Mouse (Mus musculus): ENCODE measurements around the gene Prcd. TPM values are rescaled to one million over a fixed set of nuclear protein-coding genes. Genes with fewer than 3 reads are reported as not detected.
"Not testable (repeated sequence)": the region's sequence is repeated elsewhere in the genome, so short reads cannot be mapped to it uniquely, and the experiment has no call there.

Gene Prcd
- polyA plus RNA-seq, 1 experiment from 2014 or later, result 0.77 TPM

GRCm38 (mm10) chr11:116657311-116658223 lies 4.2 kb downstream of the Prcd start:
- peak; percentile 95 for DNase-seq (ENCODE audit: low spot score)
- H3K27ac ChIP-seq (replicated peaks), result peak overlapping the region; percentile 93
- peaks cover 69% of the 10 kb centered on the region for H3K4me1 ChIP-seq
- H3K4me3 ChIP-seq, result peak overlapping the region; percentile 53
- WGBS, result 10% methylated on average over 22 of the region's 22 CpGs
- peaks cover 75% of the 10 kb centered on the region for H3K27me3 ChIP-seq (ENCODE audit: low read depth, poor library complexity, severe bottlenecking)
- H3K9me3 ChIP-seq (replicated peaks), result no peaks in the 10 kb centered on the region
- no peaks in the 10 kb centered on the region for H3K36me3 ChIP-seq

- H3K4me3 ChIP-seq, result peak overlapping the region; percentile 53
- WGBS, result 64% methylated on average over 10 of the region's 10 CpGs
- peak overlapping the region; percentile 93 for H3K27ac ChIP-seq (replicated peaks)
- DNase-seq (ENCODE audit: low spot score), result no peak
- peaks cover 69% of the 10 kb centered on the region for H3K4me1 ChIP-seq
- H3K9me3 ChIP-seq (replicated peaks), result no peaks in the 10 kb centered on the region
- H3K27me3 ChIP-seq (ENCODE audit: low read depth, poor library complexity, severe bottlenecking), result peaks cover 75% of the 10 kb centered on the region
- no peaks in the 10 kb centered on the region for H3K36me3 ChIP-seq
Measured at GRCm38 (mm10) chr11:116658238-116658637, 4.9 kb downstream of the Prcd start.

GRCm38 (mm10) chr11:116659027-116659621 lies 5.8 kb downstream of the Prcd start:
- Histone ChIP-seq H3K4me1 (peaks cover 69% of the 10 kb centered on the region), H3K4me3 (no peak overlapping the region), H3K27me3 (ENCODE audit: low read depth, poor library complexity, severe bottlenecking) (peaks cover 69% of the 10 kb centered on the region), H3K9me3 (replicated peaks) (no peaks in the 10 kb centered on the region), H3K36me3 (no peaks in the 10 kb centered on the region), H3K27ac (replicated peaks) (peak overlapping the region; percentile 81)
- WGBS, result 83% methylated on average over 15 of the region's 15 CpGs
- DNase-seq (ENCODE audit: low spot score), result no peak

- Histone ChIP-seq H3K27me3 (ENCODE audit: low read depth, poor library complexity, severe bottlenecking) (peaks cover 58% of the 10 kb centered on the region), H3K4me1 (peaks cover 73% of the 10 kb centered on the region), H3K36me3 (no peaks in the 10 kb centered on the region), H3K9me3 (replicated peaks) (no peaks in the 10 kb centered on the region), H3K4me3 (no peak overlapping the region), H3K27ac (replicated peaks) (peak overlapping the region; percentile 81)
- no peak for DNase-seq (ENCODE audit: low spot score)
- 88% methylated on average over 9 of the region's 9 CpGs for WGBS
Measured at GRCm38 (mm10) chr11:116660181-116660580, 6.8 kb downstream of the Prcd start.

- WGBS, result 24% methylated on average over 13 of the region's 13 CpGs
- peaks cover 46% of the 10 kb centered on the region for H3K27me3 ChIP-seq (ENCODE audit: low read depth, poor library complexity, severe bottlenecking)
Measured at GRCm38 (mm10) chr11:116661291-116661947, 8.1 kb downstream of the Prcd start.

GRCm38 (mm10) chr11:116661948-116662377 lies 8.6 kb downstream of the Prcd start:
- DNase-seq (ENCODE audit: low spot score), result no peak
- H3K4me3 ChIP-seq, result no peak overlapping the region
- peak overlapping the region; percentile 81 for H3K27ac ChIP-seq (replicated peaks)
- no peaks in the 10 kb centered on the region for H3K36me3 ChIP-seq
- H3K9me3 ChIP-seq (replicated peaks), result no peaks in the 10 kb centered on the region
- WGBS, result 59% methylated on average over 8 of the region's 8 CpGs
- H3K27me3 ChIP-seq (ENCODE audit: low read depth, poor library complexity, severe bottlenecking), result peaks cover 43% of the 10 kb centered on the region
- peaks cover 69% of the 10 kb centered on the region for H3K4me1 ChIP-seq

More at GRCm38 (mm10) chr11:116661291-116661947, 8.1 kb downstream of the Prcd start:
- Histone ChIP-seq H3K36me3 (no peaks in the 10 kb centered on the region), H3K4me3 (peak overlapping the region; percentile 34), H3K4me1 (peaks cover 75% of the 10 kb centered on the region), H3K9me3 (replicated peaks) (no peaks in the 10 kb centered on the region), H3K27ac (replicated peaks) (peak overlapping the region; percentile 81)
- DNase-seq (ENCODE audit: low spot score), result peak; percentile 46

- Histone ChIP-seq H3K27ac (replicated peaks) (no peak overlapping the region), H3K9me3 (replicated peaks) (no peaks in the 10 kb centered on the region), H3K36me3 (no peaks in the 10 kb centered on the region), H3K4me1 (peaks cover 70% of the 10 kb centered on the region), H3K27me3 (ENCODE audit: low read depth, poor library complexity, severe bottlenecking) (peaks cover 35% of the 10 kb centered on the region), H3K4me3 (no peak overlapping the region)
- no peak for DNase-seq (ENCODE audit: low spot score)
- 79% methylated on average over 10 of the region's 10 CpGs for WGBS
Measured at GRCm38 (mm10) chr11:116665289-116665688, 12.0 kb downstream of the Prcd start.

- Histone ChIP-seq H3K36me3 (no peaks in the 10 kb centered on the region), H3K27me3 (ENCODE audit: low read depth, poor library complexity, severe bottlenecking) (peaks cover 28% of the 10 kb centered on the region), H3K4me3 (no peak overlapping the region), H3K27ac (replicated peaks) (no peak overlapping the region), H3K4me1 (peaks cover 66% of the 10 kb centered on the region), H3K9me3 (replicated peaks) (no peaks in the 10 kb centered on the region)
- no peak for DNase-seq (ENCODE audit: low spot score)
- 80% methylated on average over 9 of the region's 9 CpGs for WGBS
Measured at GRCm38 (mm10) chr11:116666566-116666965, 13.2 kb downstream of the Prcd start.

- not testable (repeated sequence) for H3K9me3 ChIP-seq (replicated peaks); DNase-seq (ENCODE audit: low spot score); H3K36me3 ChIP-seq; H3K27ac ChIP-seq (replicated peaks); H3K4me3 ChIP-seq
- 87% methylated on average over 5 of the region's 5 CpGs for WGBS
- peaks cover 23% of the 10 kb centered on the region for H3K27me3 ChIP-seq (ENCODE audit: low read depth, poor library complexity, severe bottlenecking)
- peaks cover 64% of the 10 kb centered on the region for H3K4me1 ChIP-seq
Measured at GRCm38 (mm10) chr11:116667012-116667411, 13.7 kb downstream of the Prcd start.

GRCm38 (mm10) chr11:116667930-116668329 lies 14.6 kb downstream of the Prcd start:
- 0 out of 2 replicates have a peak overlapping the region, but pooled peaks have one; percentile 28 for H3K27ac ChIP-seq (replicated peaks)
- H3K9me3 ChIP-seq (replicated peaks), result no peaks in the 10 kb centered on the region
- peaks cover 5% of the 10 kb centered on the region for H3K36me3 ChIP-seq
- peaks cover 14% of the 10 kb centered on the region for H3K27me3 ChIP-seq (ENCODE audit: low read depth, poor library complexity, severe bottlenecking)
- no peak for DNase-seq (ENCODE audit: low spot score)
- H3K4me1 ChIP-seq, result peaks cover 64% of the 10 kb centered on the region
- no peak overlapping the region for H3K4me3 ChIP-seq
- WGBS, result 85% methylated on average over 8 of the region's 8 CpGs

- 86% methylated on average over 10 of the region's 10 CpGs for WGBS
- Histone ChIP-seq H3K36me3 (peaks cover 10% of the 10 kb centered on the region), H3K27me3 (ENCODE audit: low read depth, poor library complexity, severe bottlenecking) (peaks cover 9% of the 10 kb centered on the region), H3K4me3 (no peak overlapping the region), H3K27ac (replicated peaks) (0 out of 2 replicates have a peak overlapping the region, but pooled peaks have one; percentile 6), H3K4me1 (peaks cover 64% of the 10 kb centered on the region), H3K9me3 (replicated peaks) (no peaks in the 10 kb centered on the region)
- DNase-seq (ENCODE audit: low spot score), result no peak
Measured at GRCm38 (mm10) chr11:116668381-116668825, 15.1 kb downstream of the Prcd start.

GRCm38 (mm10) chr11:116668839-116669238 lies 15.5 kb downstream of the Prcd start:
- Histone ChIP-seq H3K36me3 (peaks cover 14% of the 10 kb centered on the region), H3K27ac (replicated peaks) (0 out of 2 replicates have a peak overlapping the region, but pooled peaks have one; percentile 6), H3K27me3 (ENCODE audit: low read depth, poor library complexity, severe bottlenecking) (peaks cover 8% of the 10 kb centered on the region), H3K4me3 (no peak overlapping the region), H3K4me1 (peaks cover 64% of the 10 kb centered on the region), H3K9me3 (replicated peaks) (no peaks in the 10 kb centered on the region)
- WGBS, result 33% methylated on average over 7 of the region's 7 CpGs
- DNase-seq (ENCODE audit: low spot score), result no peak

Data from midbrain, embryonic 10.5 days (tissue).